Mouse (Mus musculus): ENCODE measurements around the gene 5430419D17Rik.

DNA sequence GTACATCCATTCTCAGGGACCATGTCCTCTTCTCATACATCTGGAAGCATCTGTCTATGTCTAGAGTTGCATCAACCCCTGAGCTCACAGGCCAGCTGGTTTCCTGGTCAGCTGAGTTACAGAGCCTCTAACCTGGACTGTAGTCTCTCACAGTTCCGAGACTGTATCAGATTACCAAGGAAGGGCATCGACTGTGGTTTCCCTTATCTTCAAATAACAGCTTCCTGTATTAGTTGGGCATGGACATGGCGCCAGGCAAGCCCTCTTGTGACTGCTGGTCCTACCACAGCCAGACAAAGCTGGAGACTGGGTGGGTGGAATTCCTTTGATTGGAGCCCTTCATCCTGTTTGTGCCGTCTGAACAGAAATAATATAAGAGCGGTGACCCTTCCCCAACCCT is 21.2 kb upstream of the 5430419D17Rik start:
- TF ChIP-seq CTCF (IDR thresholded peaks at IDR 0.05; ENCODE audit: borderline replicate concordance, extremely low read depth, insufficient read depth, insufficient read length) (no peak), POLR2A (IDR thresholded peaks at IDR 0.05; ENCODE audit: borderline replicate concordance, extremely low read depth, insufficient read depth, insufficient read length, poor library complexity, severe bottlenecking) (no peak)

Data from brain, embryonic 14.5 days (tissue).